Mouse (Mus musculus): Measurements from ENCODE around the gene Iqub.

GRCm38 (mm10) chr6:24486530-24486929, 28.3 kb downstream of the Iqub start:
- no peak for TF ChIP-seq CTCF (IDR thresholded peaks at IDR 0.05; ENCODE audit: control insufficient read depth, insufficient read depth, insufficient replicate concordance, low read depth, low read length)
- no peak for TF ChIP-seq POLR2A (IDR thresholded peaks at IDR 0.05; ENCODE audit: control insufficient read depth, low read depth, low read length)

All from testis, adult 2 months (tissue).